Mouse (Mus musculus) olfactory bulb, adult 2 months (tissue): ENCODE results near the gene B830017H08Rik.

Source experiments
- CTCF ChIP-seq: fragments of 200-500 bp; IDR thresholded peaks from 2 replicates; pipeline ENCODE4 v1.5.1; 2012; ENCODE audit warnings: low read depth, mild to moderate bottlenecking, low read length, moderate library complexity; ENCODE audit not compliant: insufficient read depth
- POLR2A ChIP-seq: fragments of 200-500 bp; IDR thresholded peaks from 2 replicates; pipeline ENCODE4 v1.6.1; 2012; ENCODE audit warnings: mild to moderate bottlenecking, low read depth, low read length, moderate library complexity; ENCODE audit not compliant: insufficient read depth

DNA sequence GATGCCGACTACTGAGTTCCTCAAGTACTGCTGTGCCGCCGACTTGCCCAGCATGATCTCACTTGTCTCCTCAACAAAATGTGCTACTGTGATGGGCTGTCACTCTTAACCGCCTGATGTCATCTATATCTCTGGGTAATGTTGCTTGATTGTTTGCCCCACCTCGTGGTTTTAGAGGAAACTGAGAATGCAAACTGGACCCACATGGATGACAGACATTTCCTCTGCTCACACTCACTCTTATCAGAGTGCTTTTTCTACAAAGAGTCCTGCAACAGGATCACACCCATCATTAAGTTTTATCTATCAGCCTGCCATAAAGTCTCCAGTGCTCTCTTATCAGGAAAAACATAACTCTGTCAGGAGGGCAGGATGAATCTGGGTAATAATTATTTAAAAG is 38.3 kb downstream of the B830017H08Rik start:
- TF ChIP-seq POLR2A: no peak
- TF ChIP-seq CTCF: no peak
